Mouse (Mus musculus): ENCODE measurements around the gene Shoc2. TPM values are rescaled to one million over a fixed set of nuclear protein-coding genes. Genes with fewer than 3 reads are reported as not detected.

Gene Shoc2
- polyA plus RNA-seq (2016; fragmentation: Nextera tagmentation; extraction: Ambion mirVana): 59.0 and 65.0 TPM in 2 replicates

- H3K27me3 ChIP-seq (ENCODE audit: low read depth, poor library complexity, severe bottlenecking): no peaks in the 10 kb centered on the region
- peaks cover 32% of the 10 kb centered on the region for H3K4me1 ChIP-seq
- peaks cover 15% of the 10 kb centered on the region for H3K36me3 ChIP-seq
- WGBS: under 1% methylated on average over 62 of the region's 62 CpGs
- H3K4me3 ChIP-seq: peak within 1 kb of the TSS; percentile 92
- H3K27ac ChIP-seq (replicated peaks): peak within 1 kb of the TSS; percentile 97
- no peaks in the 10 kb centered on the region for H3K9me3 ChIP-seq (replicated peaks)
- peak; percentile 98 for DNase-seq (ENCODE audit: low spot score)
Observed at GRCm38 (mm10) chr19:53943802-53944785, at the start of gene Shoc2, which contains the start of gene Bbip1. Shoc2 (plus strand) TSS chr19:53944306. Bbip1 (minus strand) TSS chr19:53944627.

GRCm38 (mm10) chr19:53894538-53895121, 49.5 kb upstream of the Shoc2 start:
- Histone ChIP-seq H3K36me3 (no peaks in the 10 kb centered on the region), H3K9me3 (replicated peaks) (no peaks in the 10 kb centered on the region), H3K27ac (replicated peaks) (no peak overlapping the region), H3K27me3 (ENCODE audit: low read depth, poor library complexity, severe bottlenecking) (no peaks in the 10 kb centered on the region; the same call in 1 of the 2 replicates), H3K4me1 (0 out of 2 replicates have a peak, but pooled peaks cover 4% of the 10 kb centered on the region), H3K4me3 (no peak overlapping the region)
- no peak for DNase-seq (ENCODE audit: low spot score)
- WGBS: 83% methylated on average over 12 of the region's 12 CpGs

GRCm38 (mm10) chr19:53898046-53898445, 46.1 kb upstream of the Shoc2 start:
- no peak overlapping the region for H3K27ac ChIP-seq (replicated peaks)
- no peaks in the 10 kb centered on the region for H3K36me3 ChIP-seq
- WGBS: 85% methylated on average over 5 of the region's 5 CpGs
- no peaks in the 10 kb centered on the region for H3K27me3 ChIP-seq (ENCODE audit: low read depth, poor library complexity, severe bottlenecking)
- H3K4me3 ChIP-seq: no peak overlapping the region
- DNase-seq (ENCODE audit: low spot score): no peak
- H3K9me3 ChIP-seq (replicated peaks): no peaks in the 10 kb centered on the region
- H3K4me1 ChIP-seq: peaks cover 10% of the 10 kb centered on the region

- no peak for DNase-seq (ENCODE audit: low spot score)
- no peak overlapping the region for H3K4me3 ChIP-seq
- 76% methylated on average over 4 of the region's 4 CpGs for WGBS
- H3K27ac ChIP-seq (replicated peaks): no peak overlapping the region
- peaks cover 10% of the 10 kb centered on the region for H3K4me1 ChIP-seq
- no peaks in the 10 kb centered on the region for H3K36me3 ChIP-seq
- no peaks in the 10 kb centered on the region for H3K27me3 ChIP-seq (ENCODE audit: low read depth, poor library complexity, severe bottlenecking)
- H3K9me3 ChIP-seq (replicated peaks): no peaks in the 10 kb centered on the region
Observed at GRCm38 (mm10) chr19:53898498-53898897, 45.6 kb upstream of the Shoc2 start.

GRCm38 (mm10) chr19:53898970-53899900, 44.9 kb upstream of the Shoc2 start:
- no peak for DNase-seq (ENCODE audit: low spot score)
- peaks cover 16% of the 10 kb centered on the region for H3K4me1 ChIP-seq
- H3K27ac ChIP-seq (replicated peaks): no peak overlapping the region
- 85% methylated on average over 25 of the region's 25 CpGs for WGBS
- H3K36me3 ChIP-seq: no peaks in the 10 kb centered on the region
- H3K27me3 ChIP-seq (ENCODE audit: low read depth, poor library complexity, severe bottlenecking): no peaks in the 10 kb centered on the region
- H3K9me3 ChIP-seq (replicated peaks): no peaks in the 10 kb centered on the region
- no peak overlapping the region for H3K4me3 ChIP-seq

- H3K27ac ChIP-seq (replicated peaks): no peak overlapping the region
- 87% methylated on average over 14 of the region's 14 CpGs for WGBS
- no peaks in the 10 kb centered on the region for H3K36me3 ChIP-seq
- DNase-seq (ENCODE audit: low spot score): no peak
- no peaks in the 10 kb centered on the region for H3K9me3 ChIP-seq (replicated peaks)
- peaks cover 22% of the 10 kb centered on the region for H3K4me1 ChIP-seq
- no peak overlapping the region for H3K4me3 ChIP-seq
- no peaks in the 10 kb centered on the region for H3K27me3 ChIP-seq (ENCODE audit: low read depth, poor library complexity, severe bottlenecking)
Observed at GRCm38 (mm10) chr19:53899941-53900610, 44.0 kb upstream of the Shoc2 start.

- DNase-seq (ENCODE audit: low spot score): no peak
- 64% methylated on average over 15 of the region's 15 CpGs for WGBS
- Histone ChIP-seq H3K27me3 (ENCODE audit: low read depth, poor library complexity, severe bottlenecking) (no peaks in the 10 kb centered on the region), H3K4me1 (peaks cover 22% of the 10 kb centered on the region), H3K4me3 (peak overlapping the region; percentile 95), H3K36me3 (no peaks in the 10 kb centered on the region), H3K27ac (replicated peaks) (peak overlapping the region; percentile 92), H3K9me3 (replicated peaks) (no peaks in the 10 kb centered on the region)
Observed at GRCm38 (mm10) chr19:53901931-53902738, 42.0 kb upstream of the Shoc2 start.

GRCm38 (mm10) chr19:53902739-53903487, 41.2 kb upstream of the Shoc2 start:
- Histone ChIP-seq H3K36me3 (no peaks in the 10 kb centered on the region), H3K27ac (replicated peaks) (peak overlapping the region; percentile 92), H3K4me3 (peak overlapping the region; percentile 95), H3K27me3 (ENCODE audit: low read depth, poor library complexity, severe bottlenecking) (no peaks in the 10 kb centered on the region), H3K9me3 (replicated peaks) (no peaks in the 10 kb centered on the region), H3K4me1 (peaks cover 22% of the 10 kb centered on the region)
- WGBS: under 1% methylated on average over 61 of the region's 61 CpGs
- DNase-seq (ENCODE audit: low spot score): peak; percentile 99

GRCm38 (mm10) chr19:53903507-53904321, 40.4 kb upstream of the Shoc2 start:
- H3K9me3 ChIP-seq (replicated peaks): no peaks in the 10 kb centered on the region
- under 1% methylated on average over 64 of the region's 83 CpGs for WGBS
- DNase-seq (ENCODE audit: low spot score): peak; percentile 51
- peak overlapping the region; percentile 92 for H3K27ac ChIP-seq (replicated peaks)
- peaks cover 22% of the 10 kb centered on the region for H3K4me1 ChIP-seq
- no peaks in the 10 kb centered on the region for H3K27me3 ChIP-seq (ENCODE audit: low read depth, poor library complexity, severe bottlenecking)
- H3K36me3 ChIP-seq: no peaks in the 10 kb centered on the region
- H3K4me3 ChIP-seq: peak overlapping the region; percentile 95

GRCm38 (mm10) chr19:53904833-53905480, 39.1 kb upstream of the Shoc2 start:
- Histone ChIP-seq H3K36me3 (peaks cover 10% of the 10 kb centered on the region), H3K9me3 (replicated peaks) (no peaks in the 10 kb centered on the region), H3K4me1 (peaks cover 22% of the 10 kb centered on the region), H3K4me3 (peak overlapping the region; percentile 95), H3K27ac (replicated peaks) (no peak overlapping the region), H3K27me3 (ENCODE audit: low read depth, poor library complexity, severe bottlenecking) (no peaks in the 10 kb centered on the region)
- WGBS: 87% methylated on average over 7 of the region's 7 CpGs
- DNase-seq (ENCODE audit: low spot score): no peak

All from midbrain, embryonic 10.5 days (tissue).